Comparison of ENCODE assay signal across 9 mouse cellular contexts in the genomic region with DNA sequence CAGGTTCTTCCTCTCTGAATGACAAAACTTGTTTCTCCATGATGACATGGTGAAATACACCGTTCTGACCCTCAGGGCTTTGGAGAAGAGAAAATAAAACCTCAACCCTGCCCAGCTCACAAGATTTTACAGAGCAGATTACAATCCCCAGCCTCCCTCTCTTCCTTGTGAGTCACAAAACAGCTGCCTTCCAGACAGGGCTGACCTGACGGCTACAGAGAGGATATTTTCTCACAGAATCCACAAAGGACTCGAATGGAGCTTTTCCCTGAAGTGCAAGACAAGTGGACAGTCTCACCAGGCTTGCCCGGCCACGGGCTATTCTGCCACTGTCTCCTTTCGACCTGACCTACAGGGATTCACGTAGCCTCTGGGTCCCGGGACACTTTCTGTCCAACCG.
A peak's percentile ranks its signal among the peaks of the same experiment; 100 is the strongest.
DNase-seq lines count a peak whose midpoint lies in the region; ATAC-seq and TF ChIP-seq lines count a peak whose summit lies in the region.
"Had no signal": no experiment of that assay in that cellular context is flagged by ENCODE, and none has a peak within 500 bp of the region (broad histone marks: within the 10 kb centered on the region; RNA-seq: fewer than 3 reads in every experiment).

No protein-coding gene starts in this region.

- H3K4me3 ChIP-seq in hindbrain, embryonic 15.5 days: no peak overlapping the region
- no peak overlapping the region for H3K4me3 ChIP-seq in hindbrain, embryonic 14.5 days (replicated peaks; ENCODE audit: low read length)
- no peak overlapping the region for H3K4me3 ChIP-seq in C2C12 (ENCODE audit: insufficient read depth, poor library complexity, severe bottlenecking)
- no peak overlapping the region for H3K4me3 ChIP-seq in embryonic fibroblast, embryonic 13.5 days (ENCODE audit: insufficient read depth, low read length)
- H3K4me3 ChIP-seq in lung, embryonic 16.5 days (ENCODE audit: low read length): no peak overlapping the region

- H3K79me2 ChIP-seq in C2C12 (ENCODE audit: control insufficient read depth, insufficient read depth): no peaks in the 10 kb centered on the region

- no peaks in the 10 kb centered on the region for H3K27me3 ChIP-seq in hindbrain, embryonic 15.5 days
- no peaks in the 10 kb centered on the region for H3K27me3 ChIP-seq in hindbrain, embryonic 14.5 days (ENCODE audit: control insufficient read depth, insufficient read depth, low read length)
- no peaks in the 10 kb centered on the region for H3K27me3 ChIP-seq in C2C12 (ENCODE audit: control insufficient read depth, insufficient read depth, insufficient read length)
- no peaks in the 10 kb centered on the region for H3K27me3 ChIP-seq in lung, embryonic 16.5 days (ENCODE audit: control insufficient read depth, insufficient read depth, low read depth, low read length)

- DNase-seq in hindbrain, embryonic 14.5 days (ENCODE audit: low spot score): no peak
- DNase-seq in cerebellum, adult 11 months: no peak
- DNase-seq in gastrocnemius, adult 8-10 months (ENCODE audit: low spot score in 2 of 2): no peak
- DNase-seq in cerebellum, adult 18-20 months: no peak
- DNase-seq: gastrocnemius, postnatal 25 days had no signal

- H3K4me2 ChIP-seq in hindbrain, embryonic 15.5 days: no peak overlapping the region
- no peak overlapping the region for H3K4me2 ChIP-seq in hindbrain, embryonic 14.5 days (replicated peaks)
- peak overlapping the region; percentile 42; the same call in 1 of the 2 replicates for H3K4me2 ChIP-seq in lung, embryonic 16.5 days (ENCODE audit: low read depth, low read length)

- H3K9ac ChIP-seq in hindbrain, embryonic 15.5 days: no peak overlapping the region
- H3K9ac ChIP-seq in hindbrain, embryonic 14.5 days: no peak overlapping the region
- 0 out of 2 replicates have a peak overlapping the region, but pooled peaks have one; percentile 21 for H3K9ac ChIP-seq in lung, embryonic 16.5 days (ENCODE audit: low read length)

- H3K4me1 ChIP-seq in hindbrain, embryonic 15.5 days (replicated peaks): peaks cover 28% of the 10 kb centered on the region
- H3K4me1 ChIP-seq in hindbrain, embryonic 14.5 days (replicated peaks; ENCODE audit: control insufficient read depth, insufficient read depth, low read length): peaks cover 8% of the 10 kb centered on the region; the same call in 1 of the 2 replicates
- H3K4me1 ChIP-seq in embryonic fibroblast, embryonic 13.5 days (ENCODE audit: control insufficient read depth, insufficient read depth, low read length): peaks cover 2% of the 10 kb centered on the region; the same call in 1 of the 2 replicates
- H3K4me1 ChIP-seq in lung, embryonic 16.5 days (replicated peaks; ENCODE audit: control insufficient read depth, insufficient read depth, low read length): peaks cover 26% of the 10 kb centered on the region

- no peak for TF ChIP-seq CTCF in C2C12 (IDR thresholded peaks at IDR 0.05; ENCODE audit: control insufficient read depth, insufficient read depth, insufficient read length)
- no peak for TF ChIP-seq CTCF in embryonic fibroblast, embryonic 13.5 days (IDR thresholded peaks at IDR 0.05; ENCODE audit: borderline replicate concordance, insufficient read depth, low read length)

- H3K27ac ChIP-seq in hindbrain, embryonic 15.5 days (replicated peaks): peak overlapping the region; percentile 35; the same call in 1 of the 2 replicates
- H3K27ac ChIP-seq in hindbrain, embryonic 14.5 days: no peak overlapping the region
- H3K27ac ChIP-seq in embryonic fibroblast, embryonic 13.5 days (ENCODE audit: insufficient read depth, low read length): peak overlapping the region; percentile 41
- H3K27ac ChIP-seq in lung, embryonic 16.5 days (ENCODE audit: low read length): peak overlapping the region; percentile 77

- H3ac ChIP-seq in C2C12 (ENCODE audit: control insufficient read depth, insufficient read length, low read depth): no peak overlapping the region

- no peaks in the 10 kb centered on the region for H3K79me3 ChIP-seq in C2C12 (ENCODE audit: low read depth)

- H3K9me3 ChIP-seq in hindbrain, embryonic 15.5 days: no peaks in the 10 kb centered on the region
- H3K9me3 ChIP-seq in hindbrain, embryonic 14.5 days (ENCODE audit: control insufficient read depth, low read length): no peaks in the 10 kb centered on the region
- H3K9me3 ChIP-seq in lung, embryonic 16.5 days (ENCODE audit: control insufficient read depth, low read length): no peaks in the 10 kb centered on the region

- 46% methylated on average over 9 of the region's 9 CpGs for WGBS in hindbrain, embryonic 15.5 days
- 42% methylated on average over 9 of the region's 9 CpGs for WGBS in hindbrain, embryonic 14.5 days
- WGBS in lung, embryonic 16.5 days: 38% methylated on average over 9 of the region's 9 CpGs

- no peak for ATAC-seq in hindbrain, embryonic 15.5 days (ENCODE audit: low FRiP score, low read depth)
- ATAC-seq in hindbrain, embryonic 14.5 days (ENCODE audit: low FRiP score): no peak
- ATAC-seq in lung, embryonic 16.5 days (ENCODE audit: low read depth): no peak

- H3K36me3 ChIP-seq in hindbrain, embryonic 15.5 days: no peaks in the 10 kb centered on the region
- no peaks in the 10 kb centered on the region for H3K36me3 ChIP-seq in hindbrain, embryonic 14.5 days (replicated peaks; ENCODE audit: control insufficient read depth, insufficient read depth)
- H3K36me3 ChIP-seq in C2C12 (ENCODE audit: control insufficient read depth, insufficient read depth): no peaks in the 10 kb centered on the region
- no peaks in the 10 kb centered on the region for H3K36me3 ChIP-seq in lung, embryonic 16.5 days (ENCODE audit: control insufficient read depth, insufficient read depth, low read length)

- no peak for TF ChIP-seq POLR2A in embryonic fibroblast, embryonic 13.5 days (IDR thresholded peaks at IDR 0.05; ENCODE audit: low read depth, low read length)

TF ChIP-seq in C2C12, 6 proteins besides CTCF, POLR2A, EP300 and RAD21:
- TF ChIP-seq FOSL1 (IDR thresholded peaks at IDR 0.05; ENCODE audit: insufficient read depth, low read length, poor library complexity, severe bottlenecking): no peak
- TF ChIP-seq MYOD1 (IDR thresholded peaks at IDR 0.05; ENCODE audit: control insufficient read depth, insufficient read length, low read depth): peak; percentile 74
